ENCODE assay signal across 23 mouse cellular contexts in the genomic region with DNA sequence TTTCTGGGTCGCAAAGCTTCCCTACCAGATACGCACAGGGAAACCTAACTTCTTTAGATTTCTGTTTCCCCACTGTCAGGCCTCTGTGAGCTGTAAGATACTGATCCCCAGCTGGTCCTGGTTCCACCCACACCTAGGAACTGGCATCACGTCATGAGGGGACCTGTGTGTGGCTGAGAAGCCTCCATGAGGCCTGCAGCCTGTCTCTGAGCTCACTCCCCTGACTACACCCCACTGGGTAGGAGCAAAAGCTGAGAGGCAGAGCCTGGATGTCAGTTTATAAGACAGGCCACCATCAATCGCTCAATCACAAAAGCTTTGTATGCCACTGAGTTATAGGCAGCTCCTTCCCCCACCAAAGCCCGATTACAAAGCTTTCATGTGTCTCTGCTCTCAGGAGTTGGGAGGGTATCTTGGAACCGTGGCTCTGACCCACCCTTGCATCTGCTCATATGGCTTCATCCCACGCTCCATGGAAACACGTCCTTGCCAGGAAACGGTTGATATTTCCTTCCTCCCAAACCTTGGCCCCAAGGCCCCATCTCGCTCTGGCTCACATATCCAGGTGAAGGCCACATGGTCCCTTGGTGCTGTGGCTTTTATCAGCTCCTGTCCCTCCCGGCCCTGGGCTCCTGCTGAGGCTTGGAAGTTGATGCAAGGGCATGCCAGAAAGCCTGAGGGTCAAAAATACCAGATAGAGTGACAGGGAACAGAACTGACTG. TPM values are rescaled to one million over a fixed set of nuclear protein-coding genes. Genes with fewer than 3 reads are reported as not detected.
DNase-seq lines count a peak whose midpoint lies in the region; ATAC-seq and TF ChIP-seq lines count a peak whose summit lies in the region.
"Had no signal": no experiment of that assay in that cellular context is flagged by ENCODE, and none has a peak within 500 bp of the region (broad histone marks: within the 10 kb centered on the region; RNA-seq: fewer than 3 reads in every experiment).

No protein-coding gene starts in this region.

- 12% methylated on average over 11 of the region's 11 CpGs for WGBS in cerebellum, adult 2 months
- 82% methylated on average over 11 of the region's 11 CpGs for WGBS in midbrain, embryonic 11.5 days
- 79% methylated on average over 11 of the region's 11 CpGs for WGBS in midbrain, embryonic 16.5 days
- WGBS in olfactory bulb, adult 2 months: 40% methylated on average over 11 of the region's 11 CpGs

- H3K4me3 ChIP-seq in cerebellum, adult 2 months (replicated peaks; ENCODE audit: insufficient read depth, low read depth, low read length): no peak overlapping the region
- no peak overlapping the region for H3K4me3 ChIP-seq in midbrain, embryonic 11.5 days (ENCODE audit: low read depth, low read length)
- no peak overlapping the region for H3K4me3 ChIP-seq in midbrain, embryonic 16.5 days (ENCODE audit: low read depth, low read length)
- no peak overlapping the region for H3K4me3 ChIP-seq in olfactory bulb, adult 2 months (ENCODE audit: insufficient read depth, low read depth, low read length)
- H3K4me3 ChIP-seq: forebrain, embryonic 10.5 days; gastrocnemius, adult 2 months; hindbrain, embryonic 15.5 days; liver, embryonic 13.5 days; midbrain, embryonic 12.5 days; stomach, embryonic 15.5 days had no signal

- H3K27ac ChIP-seq in cerebellum, adult 2 months (ENCODE audit: insufficient read depth, low read length): peak overlapping the region; percentile 87
- no peak overlapping the region for H3K27ac ChIP-seq in midbrain, embryonic 11.5 days (ENCODE audit: low read depth, low read length)
- no peak overlapping the region for H3K27ac ChIP-seq in midbrain, embryonic 16.5 days (ENCODE audit: low read length)
- peak overlapping the region; percentile 88 for H3K27ac ChIP-seq in olfactory bulb, adult 2 months (ENCODE audit: insufficient read depth, low read depth, low read length)
- H3K27ac ChIP-seq: forebrain, embryonic 10.5 days; gastrocnemius, adult 2 months; hindbrain, embryonic 15.5 days; liver, embryonic 13.5 days; midbrain, embryonic 12.5 days; stomach, embryonic 15.5 days had no signal

- H3K4me1 ChIP-seq in cerebellum, adult 2 months (ENCODE audit: control insufficient read depth, insufficient read depth, low read length): peaks cover 52% of the 10 kb centered on the region
- no peaks in the 10 kb centered on the region for H3K4me1 ChIP-seq in midbrain, embryonic 11.5 days (ENCODE audit: control insufficient read depth, insufficient read depth, low read length)
- no peaks in the 10 kb centered on the region for H3K4me1 ChIP-seq in midbrain, embryonic 16.5 days (ENCODE audit: control insufficient read depth, insufficient read depth, low read length)
- H3K4me1 ChIP-seq in olfactory bulb, adult 2 months (ENCODE audit: control insufficient read depth, insufficient read depth, low read length): peaks cover 49% of the 10 kb centered on the region
- H3K4me1 ChIP-seq: hindbrain, embryonic 15.5 days; liver, embryonic 13.5 days; midbrain, embryonic 12.5 days; stomach, embryonic 15.5 days had no signal

- H3K36me3 ChIP-seq in midbrain, embryonic 11.5 days (ENCODE audit: control insufficient read depth, insufficient read depth, low read length): no peaks in the 10 kb centered on the region
- H3K36me3 ChIP-seq in midbrain, embryonic 16.5 days (ENCODE audit: control insufficient read depth, insufficient read depth, low read length): no peaks in the 10 kb centered on the region
- H3K36me3 ChIP-seq: forebrain, embryonic 10.5 days; G1E; hindbrain, embryonic 15.5 days; liver, embryonic 13.5 days; midbrain, embryonic 12.5 days; stomach, embryonic 15.5 days had no signal

- no peak for TF ChIP-seq POLR2A in cerebellum, adult 2 months (IDR thresholded peaks at IDR 0.05; ENCODE audit: borderline replicate concordance, insufficient read depth, low read length)
- no peak for TF ChIP-seq POLR2A in olfactory bulb, adult 2 months (IDR thresholded peaks at IDR 0.05; ENCODE audit: insufficient read depth, low read depth, low read length)

- TF ChIP-seq CTCF in cerebellum, adult 2 months (IDR thresholded peaks at IDR 0.05; ENCODE audit: borderline replicate concordance, insufficient read depth, low read depth, low read length): no peak
- no peak for TF ChIP-seq CTCF in olfactory bulb, adult 2 months (IDR thresholded peaks at IDR 0.05; ENCODE audit: insufficient read depth, low read depth, low read length)

- peak; percentile 50 to 67 for DNase-seq in cerebellum, adult 2 months
- DNase-seq in cerebellum, postnatal 4 days (ENCODE audit: low spot score in 2 of 2): no peak
- peak; percentile 23 for DNase-seq in midbrain, embryonic 11.5 days (ENCODE audit: low spot score, missing footprints)
- peak; percentile 70 for DNase-seq in cerebellum, adult 9-11 months
- DNase-seq in spleen, postnatal 36 days (ENCODE audit: low spot score in 2 of 2): no peak
- DNase-seq: adrenal gland, postnatal 10 days; B cell, adult 2 months; gastrocnemius, adult 2 months; kidney, adult 8-10 months; kidney, postnatal 10 days; liver, embryonic 13.5 days; lung, adult 2 months; lung, postnatal 14 days; right cerebral cortex, postnatal 4 days; thymus, postnatal 36 days had no signal

- ATAC-seq in midbrain, embryonic 11.5 days (ENCODE audit: low FRiP score): no peak
- ATAC-seq in midbrain, embryonic 16.5 days: no peak

- H3K27me3 ChIP-seq in cerebellum, adult 2 months (ENCODE audit: control insufficient read depth, insufficient read depth, low read length): no peaks in the 10 kb centered on the region
- no peaks in the 10 kb centered on the region for H3K27me3 ChIP-seq in midbrain, embryonic 11.5 days (ENCODE audit: control insufficient read depth, insufficient read depth, low read length)
- no peaks in the 10 kb centered on the region for H3K27me3 ChIP-seq in midbrain, embryonic 16.5 days (ENCODE audit: control insufficient read depth, insufficient read depth, low read depth, low read length)
- H3K27me3 ChIP-seq: CH12.LX; hindbrain, embryonic 15.5 days; liver, embryonic 13.5 days; midbrain, embryonic 12.5 days; stomach, embryonic 15.5 days had no signal

- no peak overlapping the region for H3K9ac ChIP-seq in midbrain, embryonic 11.5 days (ENCODE audit: low read length)
- no peak overlapping the region for H3K9ac ChIP-seq in midbrain, embryonic 16.5 days (ENCODE audit: low read depth, low read length)
- H3K9ac ChIP-seq: hindbrain, embryonic 15.5 days; liver, embryonic 13.5 days; midbrain, embryonic 12.5 days; stomach, embryonic 15.5 days had no signal

- no peak overlapping the region for H3K4me2 ChIP-seq in midbrain, embryonic 11.5 days
- H3K4me2 ChIP-seq in midbrain, embryonic 16.5 days (ENCODE audit: low read length): no peak overlapping the region
- H3K4me2 ChIP-seq: hindbrain, embryonic 15.5 days; liver, embryonic 13.5 days; midbrain, embryonic 12.5 days; stomach, embryonic 15.5 days had no signal

- H3K9me3 ChIP-seq in midbrain, embryonic 11.5 days (ENCODE audit: control insufficient read depth, low read length): no peaks in the 10 kb centered on the region
- H3K9me3 ChIP-seq in midbrain, embryonic 16.5 days (replicated peaks; ENCODE audit: control insufficient read depth, low read length, poor library complexity, severe bottlenecking): no peaks in the 10 kb centered on the region
- H3K9me3 ChIP-seq: forebrain, embryonic 10.5 days; hindbrain, embryonic 15.5 days; liver, embryonic 13.5 days; midbrain, embryonic 12.5 days; stomach, embryonic 15.5 days had no signal

RNA-seq across cellular contexts. Expression of a gene that starts 26.1 kb away (rescaled TPM):
- polyA plus RNA-seq in cerebellum, adult 2 months (2012; rRNA removed): 142 and 155 TPM in 2 replicates
- 3.8 and 4.5 TPM in 2 replicates for polyA plus RNA-seq in midbrain, embryonic 11.5 days (2014; fragmentation: Nextera tagmentation; extraction: Ambion mirVana)
- 12.2 and 13.7 TPM in 2 replicates for polyA plus RNA-seq in midbrain, embryonic 16.5 days (2015; fragmentation: Nextera tagmentation; extraction: Ambion mirVana)
- polyA plus RNA-seq in olfactory bulb, adult 2 months (2012; ENCODE audit: insufficient read depth, insufficient read length, low replicate concordance, missing spikeins): not detected in 2 replicates
- polyA plus RNA-seq: G1E had no signal

Comparison
In these comparisons a context has a peak if more than half of its experiments do, and no peak if none do; other contexts are left out.
1. DNase-seq: peak in cerebellum, adult 2 months (2 of 2), midbrain, embryonic 11.5 days (single experiment) and cerebellum, adult 9-11 months (single experiment); none in cerebellum, postnatal 4 days (0 of 2) and spleen, postnatal 36 days (0 of 2).
2. H3K27ac ChIP-seq: peak in cerebellum, adult 2 months (single experiment) and olfactory bulb, adult 2 months (single experiment); none in midbrain, embryonic 11.5 days (single experiment) and midbrain, embryonic 16.5 days (single experiment).